Mouse (Mus musculus) stomach, embryonic 16.5 days (tissue): ENCODE results near the gene Ghdc. TPM values are rescaled to one million over a fixed set of nuclear protein-coding genes. Genes with fewer than 3 reads are reported as not detected.
"Not testable (repeated sequence)": the region's sequence is repeated elsewhere in the genome, so short reads cannot be mapped to it uniquely, and the experiment has no call there.

Experiments
- ATAC-seq: fragments of 200-750 bp; cut with Nextera tagmentation; 2 replicates; pipeline ENCODE4 v1.8.0; 2017; ENCODE audit warnings: moderate number of reproducible peaks, moderate TSS enrichment; ENCODE audit not compliant: insufficient read depth, low FRiP score
- H3K27ac ChIP-seq: fragments of 300-500 bp; sonication (generic); 2 replicates; pipeline ENCODE4 v1.5.1; 2014; ENCODE audit warnings: low read length
- H3K27me3 ChIP-seq: fragments of 300-500 bp; sonication (generic); 2 replicates; pipeline ENCODE4 v1.6.1; 2014; ENCODE audit warnings: low read length, control low read depth, mixed read lengths; ENCODE audit not compliant: control insufficient read depth, insufficient read depth
- H3K36me3 ChIP-seq: fragments of 300-500 bp; sonication (generic); 2 replicates; pipeline ENCODE4 v1.6.1; 2014; ENCODE audit warnings: low read length; ENCODE audit not compliant: control insufficient read depth, insufficient read depth
- H3K4me1 ChIP-seq: fragments of 300-500 bp; sonication (generic); 2 replicates; pipeline ENCODE4 v1.6.1; 2014; ENCODE audit warnings: low read length, control low read depth, mixed read lengths; ENCODE audit not compliant: control insufficient read depth, insufficient read depth
- H3K4me2 ChIP-seq: fragments of 300-500 bp; sonication (generic); 2 replicates; pipeline ENCODE4 v1.6.1; 2014; ENCODE audit warnings: low read depth, low read length, mixed read lengths
- H3K4me3 ChIP-seq: fragments of 300-500 bp; sonication (generic); replicated peaks from 2 replicates; pipeline ENCODE4 v1.5.1; 2014; ENCODE audit warnings: mild to moderate bottlenecking, low read length
- H3K9ac ChIP-seq: fragments of 300-500 bp; sonication (generic); 2 replicates; pipeline ENCODE4 v1.6.1; 2014; ENCODE audit warnings: low read length
- H3K9me3 ChIP-seq: fragments of 300-500 bp; sonication (generic); replicated peaks from 2 replicates; pipeline ENCODE4 v1.6.1; 2016; ENCODE audit warnings: low read length, control low read depth; ENCODE audit not compliant: control insufficient read depth
- WGBS: fragments of 180-500 bp; shearing (Covaris S2); extraction: QIAGEN DNeasy Blood & Tissue Kit; methylation state at CpG from one replicate; pipeline ENCODE4 v1.1.7; 2014; 5-methylcytosine and 5-hydroxymethylcytosine counted together
- polyA plus RNA-seq: library from polyadenylated mRNA; unstranded; fragments of >200 nt; fragmentation: Nextera tagmentation; extraction: Ambion mirVana; gene quantifications from 2 replicates; pipeline ENCODE4 v1.2.1, GENCODE M21; 2015

Gene Ghdc
- polyA plus RNA-seq, 1 experiment from 2014 or later = 6.5 TPM

GRCm38 (mm10) chr11:100790644-100791043, 19.9 kb upstream of the Ghdc start:
- H3K9ac ChIP-seq, H3K4me1 ChIP-seq, H3K27me3 ChIP-seq, H3K27ac ChIP-seq, ATAC-seq, H3K36me3 ChIP-seq, H3K4me3 ChIP-seq, H3K9me3 ChIP-seq, H3K4me2 ChIP-seq: not testable (repeated sequence)
- WGBS = 85% methylated on average over 9 of the region's 9 CpGs

DNA sequence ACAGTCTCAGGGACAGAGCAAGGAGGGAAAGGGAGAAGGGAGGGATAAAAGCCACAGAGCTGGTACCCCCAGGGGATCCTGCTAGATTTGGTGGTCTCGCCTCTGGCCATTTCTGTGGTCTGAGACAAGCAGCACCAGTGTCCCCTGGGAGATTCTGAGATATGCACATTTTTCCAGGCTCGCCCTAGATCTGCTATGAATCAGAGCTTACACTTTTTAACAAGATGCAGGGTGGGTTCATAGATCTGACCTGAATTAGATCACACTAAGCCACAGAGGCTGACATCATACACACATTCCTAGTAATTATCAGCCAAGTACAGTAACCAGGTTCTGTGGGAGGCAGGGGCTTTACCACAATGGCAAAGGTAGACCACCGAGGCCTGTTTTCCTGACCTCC, 18.9 kb upstream of the Ghdc start:
- Histone ChIP-seq H3K9me3 (no peaks in the 10 kb centered on the region), H3K4me3 (no peak overlapping the region), H3K27me3 (no peaks in the 10 kb centered on the region), H3K4me2 (no peak overlapping the region), H3K36me3 (0 out of 2 replicates have a peak, but pooled peaks cover 4% of the 10 kb centered on the region), H3K4me1 (no peaks in the 10 kb centered on the region), H3K9ac (no peak overlapping the region), H3K27ac (no peak overlapping the region)
- no peak for ATAC-seq
- 90% methylated on average over 3 of the region's 3 CpGs for WGBS

- 88% methylated on average over 2 of the region's 2 CpGs for WGBS
- H3K4me2 ChIP-seq = no peak overlapping the region
- no peak overlapping the region for H3K9ac ChIP-seq
- ATAC-seq = no peak
- H3K27me3 ChIP-seq = no peaks in the 10 kb centered on the region
- H3K27ac ChIP-seq = no peak overlapping the region
- no peak overlapping the region for H3K4me3 ChIP-seq
- no peaks in the 10 kb centered on the region for H3K4me1 ChIP-seq
- no peaks in the 10 kb centered on the region for H3K9me3 ChIP-seq
- peaks cover 6% of the 10 kb centered on the region for H3K36me3 ChIP-seq
Observed at GRCm38 (mm10) chr11:100785774-100786173, 15.0 kb upstream of the Ghdc start.

GRCm38 (mm10) chr11:100784286-100784685, 13.5 kb upstream of the Ghdc start:
- ATAC-seq = no peak
- Histone ChIP-seq H3K4me3 (no peak overlapping the region), H3K27ac (no peak overlapping the region), H3K4me2 (no peak overlapping the region), H3K36me3 (peaks cover 6% of the 10 kb centered on the region), H3K9me3 (no peaks in the 10 kb centered on the region), H3K27me3 (no peaks in the 10 kb centered on the region), H3K4me1 (no peaks in the 10 kb centered on the region), H3K9ac (no peak overlapping the region)
- 89% methylated on average over 8 of the region's 8 CpGs for WGBS

- 81% methylated on average over 13 of the region's 13 CpGs for WGBS
- Histone ChIP-seq H3K9me3 (no peaks in the 10 kb centered on the region), H3K27ac (no peak overlapping the region), H3K36me3 (peaks cover 6% of the 10 kb centered on the region), H3K4me3 (no peak overlapping the region), H3K9ac (no peak overlapping the region), H3K4me2 (no peak overlapping the region), H3K27me3 (no peaks in the 10 kb centered on the region), H3K4me1 (no peaks in the 10 kb centered on the region)
- ATAC-seq = no peak
Observed at GRCm38 (mm10) chr11:100782568-100782967, 11.8 kb upstream of the Ghdc start.

DNA sequence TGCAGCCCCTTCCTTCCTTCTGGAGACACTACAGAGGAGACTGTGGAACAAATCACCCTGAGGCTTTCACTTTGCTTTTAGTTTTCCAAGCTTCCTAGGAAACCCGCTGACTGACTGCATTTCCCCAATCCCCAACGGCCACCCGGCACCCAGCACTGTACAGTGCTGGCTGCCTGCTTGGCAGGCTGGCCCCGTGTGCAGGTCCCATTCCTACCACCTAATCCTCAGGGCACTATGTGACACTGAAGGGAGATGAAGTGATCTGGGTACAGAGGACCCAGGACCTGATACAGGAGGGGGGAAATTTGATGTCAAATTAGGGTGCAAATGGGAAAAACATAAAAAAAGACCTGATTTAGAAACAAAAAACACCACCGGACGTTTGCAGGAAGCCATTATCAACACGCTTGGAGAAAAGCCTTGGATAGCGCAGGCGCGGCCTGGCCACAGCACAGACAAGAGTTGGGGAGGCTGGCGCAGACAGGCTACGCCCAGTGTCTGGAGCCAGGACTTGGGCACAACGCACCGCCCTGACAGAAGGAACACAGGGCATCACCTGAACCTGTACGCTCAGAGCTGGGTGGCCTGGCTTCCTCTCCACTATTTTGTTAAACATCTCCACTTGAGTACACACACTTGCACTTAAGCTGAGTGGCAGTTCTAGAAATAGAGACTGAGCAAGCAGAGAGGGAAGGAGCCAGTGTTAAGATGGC, 11.2 kb upstream of the Ghdc start:
- Histone ChIP-seq H3K9me3 (no peaks in the 10 kb centered on the region), H3K9ac (no peak overlapping the region), H3K27ac (no peak overlapping the region), H3K4me1 (no peaks in the 10 kb centered on the region), H3K27me3 (no peaks in the 10 kb centered on the region), H3K4me2 (no peak overlapping the region), H3K4me3 (no peak overlapping the region), H3K36me3 (peaks cover 6% of the 10 kb centered on the region)
- WGBS = 84% methylated on average over 15 of the region's 15 CpGs
- no peak for ATAC-seq

DNA sequence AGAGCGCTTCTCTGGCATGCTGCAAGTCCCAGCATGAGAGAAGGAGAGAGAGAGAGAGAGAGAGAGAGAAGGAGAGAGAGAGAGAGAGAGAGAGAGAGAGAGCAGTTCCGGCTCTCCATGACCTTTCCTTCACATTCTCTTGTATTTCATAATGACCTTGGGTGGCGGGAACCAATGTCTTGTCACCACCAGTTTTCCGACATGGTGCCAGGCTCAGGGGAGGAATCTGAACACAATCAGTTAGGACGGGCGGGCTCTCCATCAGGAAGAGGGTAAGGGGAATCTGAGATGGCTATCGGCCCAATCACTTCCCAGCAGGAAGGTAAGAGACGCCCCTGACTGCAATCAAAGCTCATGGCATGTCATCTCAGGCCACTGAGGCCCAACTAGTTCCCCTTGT, 9.5 kb upstream of the Ghdc start:
- Histone ChIP-seq H3K9ac (no peak overlapping the region), H3K27ac (no peak overlapping the region), H3K4me1 (no peaks in the 10 kb centered on the region), H3K4me3 (no peak overlapping the region), H3K36me3 (peaks cover 6% of the 10 kb centered on the region), H3K27me3 (no peaks in the 10 kb centered on the region), H3K4me2 (no peak overlapping the region), H3K9me3 (no peaks in the 10 kb centered on the region)
- WGBS = 88% methylated on average over 8 of the region's 8 CpGs
- ATAC-seq = no peak

DNA sequence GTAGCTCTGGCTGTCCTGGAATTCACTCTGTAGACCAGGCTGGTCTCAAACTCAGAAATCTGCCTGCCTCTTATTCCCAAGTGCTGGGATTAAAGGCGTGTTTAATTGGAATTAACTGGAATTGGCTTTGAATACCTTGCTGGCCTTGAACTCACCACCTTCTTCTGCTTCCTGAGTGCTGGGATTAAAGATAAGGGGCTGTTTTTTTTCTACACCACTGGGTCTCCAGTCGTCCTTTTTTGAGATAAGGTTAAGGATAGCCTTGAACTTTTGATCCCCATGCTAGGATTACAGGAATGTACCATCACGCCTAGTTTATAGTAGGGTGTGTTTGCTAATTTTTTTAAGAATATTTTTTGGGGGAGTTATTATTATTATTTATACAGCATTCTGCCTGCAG, 7.3 kb upstream of the Ghdc start:
- H3K9me3 ChIP-seq = no peaks in the 10 kb centered on the region
- peaks cover under 1% of the 10 kb centered on the region; the same call in 1 of the 2 replicates for H3K36me3 ChIP-seq
- 65% methylated on average over 3 of the region's 3 CpGs for WGBS
- H3K27me3 ChIP-seq = no peaks in the 10 kb centered on the region
- no peak for ATAC-seq
- H3K9ac ChIP-seq = no peak overlapping the region
- no peak overlapping the region for H3K27ac ChIP-seq
- no peaks in the 10 kb centered on the region for H3K4me1 ChIP-seq
- H3K4me3 ChIP-seq = no peak overlapping the region
- no peak overlapping the region for H3K4me2 ChIP-seq

- no peak for ATAC-seq
- Histone ChIP-seq H3K4me1 (no peaks in the 10 kb centered on the region), H3K9ac (no peak overlapping the region), H3K27me3 (no peaks in the 10 kb centered on the region), H3K4me3 (no peak overlapping the region), H3K27ac (no peak overlapping the region), H3K9me3 (no peaks in the 10 kb centered on the region), H3K4me2 (no peak overlapping the region), H3K36me3 (no peaks in the 10 kb centered on the region)
- WGBS = 79% methylated on average over 10 of the region's 10 CpGs
Observed at GRCm38 (mm10) chr11:100775921-100776320, 5.2 kb upstream of the Ghdc start.
